Mouse (Mus musculus) hindbrain, embryonic 16.5 days (tissue): ENCODE measurements around the gene Hoxb2. TPM values are rescaled to one million over a fixed set of nuclear protein-coding genes. Genes with fewer than 3 reads are reported as not detected.
A peak's percentile ranks its signal among the peaks of the same experiment; 100 is the strongest.

Experiments used
- ATAC-seq: fragments of 200-750 bp; cut with Nextera tagmentation; 2 replicates; pipeline ENCODE4 v1.8.0; 2017; ENCODE audit warnings: moderate TSS enrichment, moderate library complexity
- H3K27ac ChIP-seq: fragments of 300-500 bp; sonication (generic); 2 replicates; pipeline ENCODE4 v1.5.1; 2014; ENCODE audit warnings: low read depth, mild to moderate bottlenecking, control low read depth, low read length, moderate library complexity
- H3K27me3 ChIP-seq: fragments of 300-500 bp; sonication (generic); replicated peaks from 2 replicates; pipeline ENCODE4 v1.6.1; 2014; ENCODE audit warnings: low read length; ENCODE audit not compliant: control insufficient read depth, insufficient read depth
- H3K36me3 ChIP-seq: fragments of 300-500 bp; sonication (generic); 2 replicates; pipeline ENCODE4 v1.6.1; 2014; ENCODE audit warnings: mild to moderate bottlenecking, low read length, moderate library complexity, mixed read lengths; ENCODE audit not compliant: control insufficient read depth, insufficient read depth
- H3K4me1 ChIP-seq: fragments of 300-500 bp; sonication (generic); 2 replicates; pipeline ENCODE4 v1.6.1; 2014; ENCODE audit warnings: low read depth, low read length; ENCODE audit not compliant: control insufficient read depth, insufficient read depth
- H3K4me2 ChIP-seq: fragments of 300-500 bp; sonication (generic); 2 replicates; pipeline ENCODE4 v1.6.1; 2014; ENCODE audit warnings: mild to moderate bottlenecking, low read length, control low read depth, moderate library complexity
- H3K4me3 ChIP-seq: fragments of 300-500 bp; sonication (generic); 2 replicates; pipeline ENCODE4 v1.5.1; 2014; ENCODE audit warnings: mild to moderate bottlenecking, low read length, control low read depth, moderate library complexity
- H3K9ac ChIP-seq: fragments of 300-500 bp; sonication (generic); 2 replicates; pipeline ENCODE4 v1.6.1; 2014; ENCODE audit warnings: low read depth, mild to moderate bottlenecking, control low read depth, low read length, moderate library complexity
- H3K9me3 ChIP-seq: fragments of 300-500 bp; sonication (generic); 2 replicates; pipeline ENCODE4 v1.6.1; 2014; ENCODE audit warnings: mild to moderate bottlenecking, low read length, moderate library complexity; ENCODE audit not compliant: control insufficient read depth
- WGBS: fragments of 180-500 bp; shearing (Covaris S2); extraction: QIAGEN DNeasy Blood & Tissue Kit; methylation state at CpG from one replicate; pipeline ENCODE4 v1.1.7; 2014; 5-methylcytosine and 5-hydroxymethylcytosine counted together
- polyA plus RNA-seq: library from polyadenylated mRNA; unstranded; fragments of >200 nt; fragmentation: Nextera tagmentation; extraction: Ambion mirVana; gene quantifications from 2 replicates; pipeline ENCODE4 v1.2.1, GENCODE M21; 2015

Hoxb2 gene
- polyA plus RNA-seq, 1 experiment from 2014 or later: 20.0 TPM

DNA sequence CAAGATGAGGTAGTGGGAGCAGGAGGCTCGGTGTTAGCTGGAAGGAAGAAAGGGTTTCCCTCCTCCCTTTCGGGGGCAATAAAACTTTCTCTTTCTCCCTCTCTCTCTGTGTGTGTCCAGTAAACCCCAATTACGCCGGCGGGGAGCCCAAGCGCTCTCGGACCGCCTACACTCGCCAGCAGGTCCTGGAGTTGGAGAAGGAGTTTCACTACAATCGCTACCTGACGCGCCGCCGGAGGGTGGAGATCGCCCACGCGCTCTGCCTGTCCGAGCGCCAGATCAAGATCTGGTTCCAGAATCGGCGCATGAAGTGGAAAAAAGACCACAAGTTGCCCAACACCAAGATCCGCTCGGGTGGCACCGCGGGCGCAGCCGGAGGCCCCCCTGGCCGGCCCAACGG, 30.4 kb upstream of the Hoxb2 start:
- H3K27ac ChIP-seq: peak overlapping the region; percentile 91
- no peaks in the 10 kb centered on the region for H3K9me3 ChIP-seq
- peaks cover 25% of the 10 kb centered on the region for H3K27me3 ChIP-seq
- WGBS: under 1% methylated on average over 29 of the region's 29 CpGs
- no peaks in the 10 kb centered on the region for H3K36me3 ChIP-seq
- peak overlapping the region; percentile 48 for H3K4me3 ChIP-seq
- H3K9ac ChIP-seq: peak overlapping the region; percentile 19
- ATAC-seq: no peak; the same call in 1 of the 2 replicates
- peak overlapping the region; percentile 62 for H3K4me2 ChIP-seq
- H3K4me1 ChIP-seq: no peaks in the 10 kb centered on the region; the same call in 1 of the 2 replicates

DNA sequence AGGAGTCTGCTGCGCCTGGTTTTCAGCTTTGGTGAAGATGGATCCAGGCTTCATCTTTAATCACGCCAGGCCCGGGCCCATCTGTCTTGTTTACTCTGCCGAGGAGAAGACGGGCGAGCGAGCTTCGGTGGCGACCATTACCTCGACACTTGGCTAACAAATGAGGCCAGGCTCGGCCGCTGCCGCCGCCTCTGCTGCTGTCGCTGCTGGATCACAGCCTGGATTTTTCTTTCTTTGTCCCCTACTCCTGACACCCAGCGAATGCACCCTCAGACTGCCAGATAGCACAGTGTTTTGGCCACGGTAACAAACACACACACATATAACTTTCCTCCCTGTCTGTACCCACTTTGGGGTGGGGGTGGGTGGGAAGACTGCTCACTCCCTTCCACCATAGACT, 29.6 kb upstream of the Hoxb2 start:
- no peaks in the 10 kb centered on the region; the same call in 1 of the 2 replicates for H3K4me1 ChIP-seq
- H3K9me3 ChIP-seq: no peaks in the 10 kb centered on the region
- H3K36me3 ChIP-seq: no peaks in the 10 kb centered on the region
- H3K27me3 ChIP-seq: peaks cover 21% of the 10 kb centered on the region
- ATAC-seq: peak; percentile 26; the same call in 1 of the 2 replicates
- 4% methylated on average over 14 of the region's 17 CpGs for WGBS
- H3K4me3 ChIP-seq: peak overlapping the region; percentile 48
- peak overlapping the region; percentile 62 for H3K4me2 ChIP-seq
- peak overlapping the region; percentile 56 for H3K9ac ChIP-seq
- peak overlapping the region; percentile 91 for H3K27ac ChIP-seq

DNA sequence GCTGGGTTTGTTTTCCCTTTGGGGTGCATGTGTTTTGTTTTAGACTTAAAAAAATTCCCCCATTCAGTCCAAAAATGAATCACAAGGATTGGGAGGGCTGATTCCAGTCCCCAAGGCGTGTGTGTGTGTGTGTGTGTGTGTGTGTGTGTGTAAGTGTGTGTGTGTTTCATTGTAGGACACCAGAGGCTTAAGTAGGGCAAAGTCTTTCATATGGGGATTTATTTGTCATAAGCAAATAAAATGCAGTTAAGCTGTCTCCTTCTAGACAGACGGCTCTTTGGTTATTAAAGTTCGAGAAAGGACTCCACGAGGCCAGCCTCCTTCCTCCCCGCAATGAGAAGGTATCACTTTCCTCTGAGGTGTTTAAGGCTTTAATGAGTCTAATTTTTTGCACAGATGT, 28.5 kb upstream of the Hoxb2 start:
- H3K27me3 ChIP-seq: peaks cover 13% of the 10 kb centered on the region
- H3K4me3 ChIP-seq: peak overlapping the region; percentile 11; the same call in 1 of the 2 replicates
- ATAC-seq: no peak
- no peaks in the 10 kb centered on the region for H3K36me3 ChIP-seq
- 7% methylated on average over 5 of the region's 5 CpGs for WGBS
- H3K4me2 ChIP-seq: peak overlapping the region; percentile 62
- no peaks in the 10 kb centered on the region; the same call in 1 of the 2 replicates for H3K4me1 ChIP-seq
- H3K9me3 ChIP-seq: no peaks in the 10 kb centered on the region
- peak overlapping the region; percentile 91 for H3K27ac ChIP-seq
- peak overlapping the region; percentile 29 for H3K9ac ChIP-seq

DNA sequence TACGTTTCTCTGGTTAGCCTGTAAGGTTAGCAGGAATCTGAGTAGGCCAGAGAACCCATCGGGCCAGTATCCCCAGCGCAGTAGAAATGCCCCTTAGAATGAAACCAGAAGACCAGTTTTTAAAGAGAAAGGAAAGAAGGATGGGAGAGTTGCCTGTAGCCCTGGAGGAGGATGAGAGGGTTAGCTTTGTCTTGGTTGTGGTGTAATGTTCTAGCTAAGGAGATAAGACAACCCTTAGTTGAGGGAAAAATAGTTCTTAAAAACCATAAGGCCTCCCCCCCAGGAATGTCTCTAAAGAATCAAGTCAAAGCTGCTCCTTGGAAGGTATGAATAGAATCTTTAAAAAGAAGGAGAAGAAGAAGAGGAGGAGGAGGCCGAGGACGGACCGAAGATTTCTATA, 27.6 kb upstream of the Hoxb2 start:
- Histone ChIP-seq H3K36me3 (no peaks in the 10 kb centered on the region), H3K9me3 (no peaks in the 10 kb centered on the region), H3K27me3 (peaks cover 18% of the 10 kb centered on the region), H3K4me2 (peak overlapping the region; percentile 62), H3K4me3 (peak overlapping the region; percentile 8; the same call in 1 of the 2 replicates), H3K9ac (no peak overlapping the region), H3K27ac (peak overlapping the region; percentile 91), H3K4me1 (no peaks in the 10 kb centered on the region; the same call in 1 of the 2 replicates)
- no peak for ATAC-seq
- 5% methylated on average over 6 of the region's 6 CpGs for WGBS

GRCm38 (mm10) chr11:96323154-96323553, 27.2 kb upstream of the Hoxb2 start, which contains the start of gene Hoxb3:
Gene Hoxb3, plus strand, starts transcription at chr11:96323326.
- WGBS: 6% methylated on average over 10 of the region's 10 CpGs
- Histone ChIP-seq H3K4me3 (peak within 1 kb of the TSS; percentile 23), H3K36me3 (no peaks in the 10 kb centered on the region), H3K4me1 (no peaks in the 10 kb centered on the region; the same call in 1 of the 2 replicates), H3K9me3 (no peaks in the 10 kb centered on the region), H3K27me3 (peaks cover 19% of the 10 kb centered on the region), H3K9ac (peak within 1 kb of the TSS; percentile 54), H3K27ac (peak within 1 kb of the TSS; percentile 91), H3K4me2 (peak within 1 kb of the TSS; percentile 62)
- no peak for ATAC-seq

DNA sequence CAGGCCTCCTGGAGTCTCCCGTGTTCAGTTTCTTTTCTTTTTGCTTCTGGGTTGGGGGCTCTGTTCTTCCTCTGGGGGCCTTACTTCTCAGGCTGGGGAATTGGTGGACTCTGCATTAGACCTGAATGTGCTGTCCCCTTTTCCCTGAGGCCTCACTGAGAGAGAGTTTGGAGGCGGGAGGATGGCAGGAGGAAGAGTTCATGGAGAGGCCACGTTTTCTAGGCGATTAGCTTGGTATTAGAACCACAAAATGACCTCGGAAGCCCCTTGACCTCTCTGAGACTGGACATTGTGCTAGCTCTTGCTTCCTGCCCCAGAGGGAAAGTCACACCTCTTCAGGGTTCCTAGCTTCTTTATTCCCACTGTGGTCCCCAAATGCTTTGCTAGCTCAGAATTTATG, 26.2 kb upstream of the Hoxb2 start:
- peaks cover 16% of the 10 kb centered on the region for H3K27me3 ChIP-seq
- no peak for ATAC-seq
- peak overlapping the region; percentile 74 for H3K27ac ChIP-seq
- H3K9ac ChIP-seq: peak overlapping the region; percentile 54
- H3K36me3 ChIP-seq: no peaks in the 10 kb centered on the region
- WGBS: 1% methylated on average over 5 of the region's 5 CpGs
- H3K4me1 ChIP-seq: no peaks in the 10 kb centered on the region
- peak overlapping the region; percentile 62 for H3K4me2 ChIP-seq
- no peaks in the 10 kb centered on the region for H3K9me3 ChIP-seq
- H3K4me3 ChIP-seq: peak overlapping the region; percentile 23

DNA sequence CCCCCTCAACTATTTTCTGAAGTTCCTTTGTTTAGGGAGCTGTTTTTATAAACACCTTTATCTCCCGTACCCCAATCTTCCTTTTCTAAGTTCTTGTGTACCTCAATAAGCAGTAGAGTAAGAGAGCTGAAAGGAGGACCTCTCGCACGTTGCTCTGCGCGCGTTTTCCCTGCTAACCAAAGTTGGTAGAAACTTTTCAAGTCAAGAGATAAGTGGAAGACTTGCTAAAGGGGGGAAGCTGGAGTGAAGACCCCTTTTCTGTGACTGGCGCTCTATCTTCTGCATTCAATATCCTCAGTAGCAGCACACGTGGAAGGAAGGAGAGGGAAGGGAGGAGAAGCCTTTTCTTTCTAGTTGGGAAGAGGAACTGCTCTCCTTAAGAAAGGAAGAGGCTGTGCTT, 25.4 kb upstream of the Hoxb2 start:
- WGBS: 2% methylated on average over 8 of the region's 8 CpGs
- Histone ChIP-seq H3K4me3 (peak overlapping the region; percentile 23), H3K36me3 (no peaks in the 10 kb centered on the region), H3K9me3 (no peaks in the 10 kb centered on the region), H3K4me2 (peak overlapping the region; percentile 62), H3K9ac (peak overlapping the region; percentile 29; the same call in 1 of the 2 replicates), H3K27me3 (peaks cover 18% of the 10 kb centered on the region), H3K27ac (peak overlapping the region; percentile 74), H3K4me1 (no peaks in the 10 kb centered on the region)
- ATAC-seq: no peak

DNA sequence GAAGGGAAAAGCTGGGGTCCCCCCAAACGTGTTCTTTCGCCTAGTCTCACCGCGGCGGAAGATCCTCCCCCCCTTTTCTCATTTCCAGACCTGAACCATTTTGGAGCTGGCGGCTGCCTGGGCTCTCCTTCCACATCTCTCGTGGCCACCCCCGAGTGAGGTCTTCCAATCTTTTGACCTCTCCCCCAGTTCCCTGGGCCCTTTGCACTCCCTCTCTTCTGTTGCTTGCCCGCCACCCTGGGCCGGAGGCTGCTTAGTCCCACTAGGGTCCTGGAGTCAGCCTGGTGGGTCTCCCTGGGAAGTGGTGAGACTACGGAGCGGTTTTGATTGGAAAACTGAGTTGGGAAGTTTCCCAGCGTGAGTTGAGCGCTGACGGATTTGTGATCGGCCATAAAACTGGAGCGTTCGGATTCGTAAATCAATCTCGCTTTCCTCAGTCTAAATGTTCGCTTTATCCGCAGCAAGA, 24.5 kb upstream of the Hoxb2 start:
- no peaks in the 10 kb centered on the region for H3K4me1 ChIP-seq
- peak overlapping the region; percentile 29 for H3K9ac ChIP-seq
- no peak for ATAC-seq
- WGBS: 3% methylated on average over 22 of the region's 22 CpGs
- H3K36me3 ChIP-seq: no peaks in the 10 kb centered on the region
- H3K4me2 ChIP-seq: peak overlapping the region; percentile 62
- H3K4me3 ChIP-seq: peak overlapping the region; percentile 23
- H3K27me3 ChIP-seq: peaks cover 22% of the 10 kb centered on the region
- H3K27ac ChIP-seq: peak overlapping the region; percentile 74
- H3K9me3 ChIP-seq: no peaks in the 10 kb centered on the region

- Histone ChIP-seq H3K27me3 (peaks cover 19% of the 10 kb centered on the region), H3K9ac (peak overlapping the region; percentile 60), H3K4me1 (no peaks in the 10 kb centered on the region), H3K27ac (peak overlapping the region; percentile 74), H3K4me3 (peak overlapping the region; percentile 23), H3K9me3 (no peaks in the 10 kb centered on the region), H3K36me3 (no peaks in the 10 kb centered on the region), H3K4me2 (peak overlapping the region; percentile 62)
- no peak for ATAC-seq
- WGBS: under 1% methylated on average over 12 of the region's 12 CpGs
Observed at GRCm38 (mm10) chr11:96326705-96327104, 23.6 kb upstream of the Hoxb2 start.
